Mouse (Mus musculus) testis, adult 10 weeks (tissue): Measurements from ENCODE around the gene Gpr149. TPM values are rescaled to one million over a fixed set of nuclear protein-coding genes. Genes with fewer than 3 reads are reported as not detected.

Experiments used
- polyA plus RNA-seq: library from polyadenylated mRNA; stranded (reverse); fragments of 350-450 nt; fragmentation: Illumina TruSeq; extraction: RNeasy Lipid Tissue Mini Kit (QIAGEN cat#74804); gene quantifications from one replicate; pipeline ENCODE4 v1.2.3, GENCODE M21; 2014; ENCODE audit warnings: low read depth, low replicate concordance

Gpr149 gene
- polyA plus RNA-seq = not detected

DNA sequence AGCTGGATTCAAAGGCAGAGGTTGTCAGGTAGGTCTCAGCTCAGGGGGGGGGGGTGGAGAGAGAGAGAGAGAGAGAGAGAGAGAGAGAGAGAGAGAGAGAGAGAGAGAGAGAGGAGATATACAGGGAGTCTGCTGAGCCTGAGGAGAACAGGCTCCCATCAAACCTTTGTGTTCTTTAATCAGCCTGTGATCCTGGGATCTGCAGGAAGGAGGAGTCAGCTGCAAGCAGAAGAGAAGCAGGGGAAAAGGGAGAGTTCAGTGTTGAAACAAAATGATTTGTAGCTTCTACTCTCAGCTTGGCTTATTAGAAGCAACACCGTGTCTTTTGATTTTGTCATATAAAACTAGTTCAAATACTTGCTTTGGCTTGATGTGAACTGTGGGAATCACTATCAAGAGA, at the start of gene Gpr149:
TSS of gene Gpr149 (minus strand) at position 168 of the 400 bp plus-strand sequence.

GRCm38 (mm10) chr3:62506488-62507205, 98.3 kb downstream of the Gpr149 start, which contains the start of gene Dhx36:
Dhx36 (minus strand) TSS chr3:62507004.

Other genes starting within 250 kb of the Gpr149 start
- gene Dhx36, start 98.1 kb downstream of the Gpr149 start, polyA plus RNA-seq = 72.2 TPM